Mouse (Mus musculus) activated CD4-positive, CD25-positive, alpha-beta regulatory T cell, adult 4 months (primary cell): Measurements from ENCODE around the gene Mmp23. TPM values are rescaled to one million over a fixed set of nuclear protein-coding genes. Genes with fewer than 3 reads are reported as not detected.

ENCODE experiments used
- ATAC-seq: one replicate; pipeline ENCODE4 v1.8.0; 2017
- polyA plus RNA-seq, 2 experiments: library from polyadenylated mRNA; unstranded; fragments of 100-300 nt; shearing (Covaris generic); gene quantifications; one replicate each; pipeline ENCODE4 v1.2.1; 2017

The Mmp23 gene
- polyA plus RNA-seq, 2 experiments from 2014 or later, result not detected

DNA sequence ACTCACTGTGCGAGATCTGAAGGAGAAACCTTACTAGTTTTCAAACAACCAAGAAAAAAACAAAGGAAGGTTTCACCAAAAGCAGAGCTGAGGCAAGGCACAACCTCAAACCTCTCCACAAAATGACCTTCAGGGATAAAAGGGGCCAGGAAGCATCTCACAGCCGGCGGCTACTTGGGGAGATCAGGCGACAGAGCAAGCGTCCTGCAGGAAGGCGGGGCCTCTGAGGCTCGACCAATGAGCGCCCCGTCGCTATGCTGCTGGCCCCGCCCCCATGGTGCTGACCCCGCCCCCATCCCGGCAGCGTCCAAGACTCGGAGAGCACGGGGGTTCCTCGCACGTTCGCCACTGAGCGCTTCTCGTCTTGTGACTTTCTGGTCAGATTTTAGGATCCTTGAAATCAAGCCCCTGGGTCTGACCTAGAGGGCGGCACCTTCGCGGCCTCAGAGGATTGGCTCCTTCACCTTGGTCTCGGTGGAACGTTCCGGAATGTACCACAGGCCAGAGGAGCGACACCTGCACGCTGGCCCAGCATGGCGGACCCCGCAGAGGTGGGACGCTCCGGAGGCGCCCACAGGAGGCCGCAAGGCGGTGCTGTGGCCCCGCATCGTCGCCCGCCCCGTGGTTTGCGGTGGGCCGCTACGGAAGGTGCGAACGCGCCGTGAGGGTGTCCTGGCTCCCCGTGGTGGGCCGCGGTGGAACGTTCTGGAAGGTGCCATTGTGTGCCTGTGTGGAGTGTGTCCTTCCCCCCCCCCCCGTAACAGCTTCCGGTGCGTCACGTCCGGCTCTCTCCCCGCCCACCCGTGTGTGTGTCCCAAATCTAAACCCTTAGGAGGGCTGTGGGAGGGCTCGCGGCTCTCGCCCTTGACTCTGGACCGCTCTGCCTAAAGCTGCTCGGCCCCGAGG, 51.8 kb downstream of the Mmp23 start, which contains the start of gene Slc35e2:
TSS of gene Slc35e2 (plus strand) at position 326 of the 906 bp plus-strand sequence.
- peak; percentile 75 for ATAC-seq

Other genes starting within 250 kb of the Mmp23 start
- 1 to 10 TPM; 1.8 to 2.1 TPM for gene Cfap74, start 244.2 kb downstream of the Mmp23 start, polyA plus RNA-seq
- gene Tmem52, start 184.3 kb downstream of the Mmp23 start, polyA plus RNA-seq, result not detected
- gene Gnb1, start 162.0 kb downstream of the Mmp23 start, polyA plus RNA-seq, result 100 to 1,000 TPM in 1 of 2 experiments, 10 to 100 TPM in 1; 90.9 to 196 TPM
- gene Nadk, start 91.0 kb downstream of the Mmp23 start, polyA plus RNA-seq, result 10 to 100 TPM; 42.7 to 49.1 TPM
- 1 to 10 TPM; 6.2 to 8.3 TPM for gene Slc35e2, start 52.0 kb downstream of the Mmp23 start, polyA plus RNA-seq
- gene Cdk11b, start 28.5 kb downstream of the Mmp23 start, polyA plus RNA-seq, result 10 to 100 TPM; 74.7 to 99.8 TPM
- gene Gm10563, start 8.0 kb downstream of the Mmp23 start, polyA plus RNA-seq, result not detected
- gene Mib2, start 15.8 kb upstream of the Mmp23 start, polyA plus RNA-seq, result 1 to 10 TPM; 2.2 to 6.4 TPM
- gene Fndc10, start 41.0 kb upstream of the Mmp23 start, polyA plus RNA-seq, result 1 to 10 TPM; 1.2 to 1.9 TPM
- gene Ssu72, start 51.4 kb upstream of the Mmp23 start, polyA plus RNA-seq, result 100 to 1,000 TPM; 158 to 181 TPM
- gene Tmem240, start 81.4 kb upstream of the Mmp23 start, polyA plus RNA-seq, result under 1 TPM in 1 of 2 experiments, not detected in 1; 0.22 TPM
- 10 to 100 TPM; 16.3 to 21.0 TPM for gene Atad3a, start 107.7 kb upstream of the Mmp23 start, polyA plus RNA-seq
- under 1 TPM in 1 of 2 experiments, not detected in 1; 0.09 TPM for gene Vwa1, start 121.3 kb upstream of the Mmp23 start, polyA plus RNA-seq
- gene Tmem88b, start 132.5 kb upstream of the Mmp23 start, polyA plus RNA-seq, result under 1 TPM in 1 of 2 experiments, not detected in 1; 0.16 TPM
- gene Ankrd65, start 137.1 kb upstream of the Mmp23 start, polyA plus RNA-seq, result not detected
- gene Mrpl20, start 149.5 kb upstream of the Mmp23 start, polyA plus RNA-seq, result 100 to 1,000 TPM; 160 to 164 TPM
- 100 to 1,000 TPM; 115 to 122 TPM for gene Ccnl2, start 159.1 kb upstream of the Mmp23 start, polyA plus RNA-seq
- 100 to 1,000 TPM; 216 TPM for gene Aurkaip1, start 177.9 kb upstream of the Mmp23 start, polyA plus RNA-seq
- 1 to 10 TPM; 4.1 to 9.9 TPM for gene Mxra8, start 186.3 kb upstream of the Mmp23 start, polyA plus RNA-seq
- gene Dvl1, start 194.0 kb upstream of the Mmp23 start, polyA plus RNA-seq, result 1 to 10 TPM; 2.1 to 2.7 TPM
- gene Tas1r3, start 210.0 kb upstream of the Mmp23 start, polyA plus RNA-seq, result under 1 TPM; 0.16 to 0.25 TPM
- 10 to 100 TPM; 17.7 to 18.0 TPM for gene Cptp, start 216.1 kb upstream of the Mmp23 start, polyA plus RNA-seq
- gene Ints11, start 216.2 kb upstream of the Mmp23 start, polyA plus RNA-seq, result 10 to 100 TPM; 82.2 to 87.0 TPM
- gene Pusl1, start 238.4 kb upstream of the Mmp23 start, polyA plus RNA-seq, result 10 to 100 TPM; 12.6 to 25.3 TPM
- gene Acap3, start 238.4 kb upstream of the Mmp23 start, polyA plus RNA-seq, result 1 to 10 TPM; 4.9 to 6.5 TPM